Mouse (Mus musculus) spleen, adult 2 months (tissue): Measurements from ENCODE around the gene Scaf1. TPM values are rescaled to one million over a fixed set of nuclear protein-coding genes. Genes with fewer than 3 reads are reported as not detected.

Source experiments
- DNase-seq, 2 experiments: peaks; one replicate each; pipeline versions ENCODE4 v3.0.0 to v3.0.0-alpha.2; 2012 to 2021; ENCODE audit warnings: low spot score in 2 of 2, low read depth in 1 of 2
- H3K27ac ChIP-seq: fragments of 200-500 bp; 2 replicates; pipeline ENCODE4 v1.5.1; 2012; ENCODE audit warnings: low read length, inconsistent platforms; ENCODE audit not compliant: insufficient read depth
- H3K27me3 ChIP-seq: fragments of 200-500 bp; 2 replicates; pipeline ENCODE4 v1.6.1; 2012; ENCODE audit warnings: mild to moderate bottlenecking, moderate library complexity, low read length, inconsistent platforms; ENCODE audit not compliant: control insufficient read depth, insufficient read depth
- H3K36me3 ChIP-seq: fragments of 200-500 bp; 2 replicates; pipeline ENCODE4 v1.6.1; 2012; ENCODE audit warnings: mild to moderate bottlenecking, low read length, inconsistent platforms; ENCODE audit not compliant: control insufficient read depth, insufficient read depth
- H3K4me1 ChIP-seq: fragments of 200-500 bp; 2 replicates; pipeline ENCODE4 v1.6.1; 2011; ENCODE audit warnings: inconsistent platforms; ENCODE audit not compliant: control insufficient read depth, insufficient read depth, insufficient read length
- H3K4me3 ChIP-seq: fragments of 200-500 bp; 2 replicates; pipeline ENCODE4 v1.5.1; 2011; ENCODE audit warnings: mild to moderate bottlenecking, inconsistent platforms; ENCODE audit not compliant: insufficient read depth, insufficient read length; ENCODE audit errors: extremely low read depth
- CTCF ChIP-seq: fragments of 200-500 bp; IDR thresholded peaks from 2 replicates; pipeline ENCODE4 v1.5.1; 2011; ENCODE audit warnings: mild to moderate bottlenecking, inconsistent platforms; ENCODE audit not compliant: insufficient read depth, insufficient read length, insufficient replicate concordance; ENCODE audit errors: extremely low read depth
- POLR2A ChIP-seq: fragments of 200-500 bp; IDR thresholded peaks from 2 replicates; pipeline ENCODE4 v1.6.1; 2011; ENCODE audit warnings: low read depth, low read length, inconsistent platforms
- WGBS: fragments of 180-500 bp; shearing (Covaris S2); methylation state at CpG from one replicate; pipeline ENCODE4 v1.1.7; 2018; 5-methylcytosine and 5-hydroxymethylcytosine counted together
- polyA plus RNA-seq: library from polyadenylated mRNA; depleted of rRNA; stranded (reverse); fragments of >200 nt; gene quantifications from 2 replicates; pipeline ENCODE4 v1.2.3, GENCODE M21; 2012

Scaf1 gene
- polyA plus RNA-seq, 1 experiment = 59.0 TPM

DNA sequence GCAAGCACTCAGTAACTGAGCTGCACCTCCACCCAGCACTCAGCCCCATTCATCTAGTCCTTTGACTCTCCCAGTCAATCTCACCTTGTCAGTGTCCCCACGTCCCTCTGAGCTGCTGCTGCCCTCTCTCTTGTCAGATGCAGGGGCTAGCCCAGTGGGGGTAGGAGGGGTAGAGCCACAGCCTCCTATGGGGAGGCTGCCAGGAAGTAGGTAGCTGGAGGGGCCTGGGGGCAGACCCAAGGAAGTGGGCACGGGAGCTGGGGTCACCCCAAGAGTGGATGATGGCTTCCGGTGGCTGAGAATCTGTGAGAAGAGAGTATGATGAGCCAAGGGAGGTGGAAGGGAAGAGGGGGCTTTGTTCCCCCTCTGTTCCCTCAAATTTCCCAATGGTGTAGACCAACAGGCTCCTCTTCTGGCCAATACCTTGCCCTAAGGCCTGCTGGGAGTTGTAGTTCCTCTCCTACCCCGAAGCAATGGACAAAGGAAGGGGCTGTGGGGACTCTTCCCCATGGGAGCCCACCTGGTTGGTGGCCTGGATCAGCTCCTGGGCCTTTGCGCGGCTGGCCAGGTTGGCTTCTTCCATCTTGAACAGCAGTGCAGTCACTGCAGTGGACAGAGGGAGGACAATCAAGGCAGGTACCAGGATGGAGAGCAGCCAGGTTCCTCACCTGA is 10.7 kb downstream of the Scaf1 start:
- no peak for DNase-seq
- Histone ChIP-seq H3K36me3 (peaks cover 62% of the 10 kb centered on the region), H3K4me1 (0 out of 2 replicates have a peak, but pooled peaks cover 2% of the 10 kb centered on the region), H3K27me3 (no peaks in the 10 kb centered on the region), H3K4me3 (no peak overlapping the region), H3K27ac (no peak overlapping the region)
- TF ChIP-seq POLR2A (no peak), CTCF (no peak)
- 85% methylated on average over 6 of the region's 6 CpGs for WGBS

DNA sequence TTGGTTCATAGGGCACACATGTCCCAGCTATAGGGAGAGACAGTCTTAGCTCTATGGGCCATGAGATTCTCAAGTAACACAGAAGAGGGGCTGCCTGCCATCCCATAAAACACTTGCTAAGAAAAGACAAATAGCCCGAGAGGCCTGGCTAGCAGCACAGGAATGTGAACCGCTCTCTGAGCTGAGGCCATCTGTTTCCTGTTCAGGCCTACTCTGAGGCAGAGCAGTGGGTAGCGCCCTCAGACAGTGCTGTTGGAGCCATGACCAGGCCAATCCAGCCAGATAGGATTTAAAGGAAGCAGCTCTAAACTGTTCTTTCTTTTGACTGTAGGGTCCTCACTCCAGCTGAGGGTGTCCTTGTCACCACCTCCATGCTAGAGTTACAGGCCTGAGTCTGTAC is 11.6 kb downstream of the Scaf1 start:
- TF ChIP-seq POLR2A = no peak
- TF ChIP-seq CTCF = no peak
- 0 out of 2 replicates have a peak, but pooled peaks cover 2% of the 10 kb centered on the region for H3K4me1 ChIP-seq
- H3K4me3 ChIP-seq = no peak overlapping the region
- H3K27ac ChIP-seq = no peak overlapping the region
- no peak for DNase-seq
- H3K27me3 ChIP-seq = no peaks in the 10 kb centered on the region
- peaks cover 70% of the 10 kb centered on the region for H3K36me3 ChIP-seq
- 50% methylated on average over 3 of the region's 3 CpGs for WGBS

DNA sequence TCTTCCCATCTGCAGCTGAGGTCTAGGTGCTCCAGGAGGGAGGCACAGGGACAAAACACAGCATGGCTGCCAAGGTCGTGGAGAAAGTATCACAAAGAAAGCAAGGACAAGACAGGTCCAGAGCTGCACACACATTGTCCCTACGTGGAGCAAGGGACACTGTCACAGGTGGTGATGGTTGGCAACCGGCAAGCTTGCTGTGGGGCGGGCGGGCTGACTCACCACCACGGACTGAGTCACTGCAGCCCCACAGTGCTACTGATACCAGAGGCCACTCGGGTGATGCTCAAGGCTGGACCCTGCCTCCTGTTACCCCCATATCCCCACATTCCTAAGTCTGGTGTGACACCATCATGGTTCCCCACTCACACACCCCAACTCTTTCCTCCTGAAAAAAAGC is 13.7 kb downstream of the Scaf1 start:
- TF ChIP-seq POLR2A = no peak
- TF ChIP-seq CTCF = no peak
- Histone ChIP-seq H3K36me3 (peaks cover 58% of the 10 kb centered on the region), H3K27me3 (no peaks in the 10 kb centered on the region), H3K4me1 (peaks cover 7% of the 10 kb centered on the region; the same call in 1 of the 2 replicates), H3K27ac (no peak overlapping the region), H3K4me3 (no peak overlapping the region)
- 82% methylated on average over 7 of the region's 7 CpGs for WGBS
- DNase-seq = no peak

DNA sequence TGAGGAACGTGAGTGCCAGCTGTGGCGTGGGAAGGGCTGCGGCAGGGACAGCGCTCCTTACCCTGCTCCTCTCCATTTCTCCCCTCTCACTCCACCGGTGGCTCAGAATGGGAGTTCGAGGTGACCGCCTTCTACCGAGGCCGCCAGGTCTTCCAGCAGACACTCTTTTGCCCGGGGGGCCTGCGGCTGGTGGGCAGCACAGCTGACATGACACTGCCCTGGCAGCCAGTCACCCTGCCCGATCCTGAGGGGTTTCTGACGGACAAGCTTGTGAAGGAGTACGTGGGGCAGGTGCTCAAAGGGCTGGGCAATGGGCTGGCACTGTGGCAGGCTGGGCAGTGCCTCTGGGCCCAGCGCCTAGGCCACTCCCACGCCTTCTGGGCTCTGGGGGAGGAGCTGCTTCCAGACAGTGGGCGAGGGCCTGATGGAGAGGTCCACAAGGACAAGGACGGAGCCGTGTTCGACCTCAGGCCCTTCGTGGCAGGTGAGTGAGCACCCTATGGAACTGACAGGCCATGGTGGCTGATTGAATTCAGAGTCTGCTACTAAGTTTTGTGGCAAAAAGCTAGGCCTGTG is 15.5 kb downstream of the Scaf1 start:
- H3K4me1 ChIP-seq = peaks cover 17% of the 10 kb centered on the region; the same call in 1 of the 2 replicates
- peaks cover 42% of the 10 kb centered on the region for H3K36me3 ChIP-seq
- no peak for DNase-seq
- 90% methylated on average over 21 of the region's 21 CpGs for WGBS
- H3K4me3 ChIP-seq = no peak overlapping the region
- no peak for TF ChIP-seq POLR2A
- TF ChIP-seq CTCF = no peak
- H3K27ac ChIP-seq = no peak overlapping the region
- no peaks in the 10 kb centered on the region for H3K27me3 ChIP-seq

DNA sequence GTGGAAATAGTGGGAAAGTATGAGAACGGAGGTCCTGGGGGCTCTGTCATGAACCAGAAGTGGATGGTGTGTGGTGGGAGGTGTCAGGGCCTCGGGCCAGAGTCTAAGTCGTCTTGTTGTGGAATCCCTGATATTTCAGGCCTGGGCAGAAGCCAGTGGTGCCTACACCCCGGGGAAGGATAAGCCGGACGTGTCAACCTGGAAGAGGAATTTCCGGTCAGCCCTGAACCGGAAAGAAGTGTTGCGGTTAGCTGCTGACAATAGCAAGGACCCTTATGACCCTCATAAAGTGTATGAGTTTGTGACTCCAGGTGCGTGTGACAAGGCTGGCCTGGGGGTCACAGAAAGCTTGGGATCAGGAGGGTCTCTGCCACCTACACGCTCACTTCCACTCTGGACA is 16.4 kb downstream of the Scaf1 start:
- TF ChIP-seq POLR2A (no peak), CTCF (no peak)
- 89% methylated on average over 11 of the region's 11 CpGs for WGBS
- Histone ChIP-seq H3K27ac (no peak overlapping the region), H3K27me3 (no peaks in the 10 kb centered on the region), H3K36me3 (peaks cover 36% of the 10 kb centered on the region), H3K4me1 (peaks cover 17% of the 10 kb centered on the region; the same call in 1 of the 2 replicates), H3K4me3 (no peak overlapping the region)
- no peak for DNase-seq

DNA sequence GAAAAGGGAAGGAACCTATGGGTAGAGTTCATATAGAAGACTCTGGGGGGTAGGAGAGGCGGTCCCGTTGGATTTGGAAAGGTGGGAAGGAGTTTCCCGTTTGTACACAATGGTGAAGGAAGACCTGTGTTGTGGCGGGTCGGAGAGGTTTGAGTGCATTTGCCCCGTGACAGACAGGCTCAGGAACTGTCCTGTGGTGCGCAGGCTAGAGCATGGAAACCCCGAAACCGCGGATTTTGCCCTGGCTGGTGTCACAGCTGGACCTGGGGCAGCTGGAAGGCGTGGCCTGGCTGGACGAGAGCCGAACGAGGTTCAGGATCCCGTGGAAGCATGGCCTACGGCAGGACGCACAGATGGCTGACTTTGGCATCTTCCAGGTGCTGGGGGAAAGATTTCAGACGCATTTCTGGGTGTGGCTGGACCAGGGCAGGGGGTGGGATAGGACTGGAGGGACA is 17.6 kb downstream of the Scaf1 start, which contains the start of gene Bcl2l12:
Gene Bcl2l12, minus strand, starts transcription at position 212 of the 455 bp plus-strand sequence.
- no peak for DNase-seq
- Histone ChIP-seq H3K27me3 (no peaks in the 10 kb centered on the region), H3K4me3 (peak within 1 kb of the TSS; percentile 75), H3K36me3 (peaks cover 35% of the 10 kb centered on the region), H3K27ac (peak within 1 kb of the TSS; percentile 82), H3K4me1 (peaks cover 17% of the 10 kb centered on the region; the same call in 1 of the 2 replicates)
- under 1% methylated on average over 18 of the region's 18 CpGs for WGBS
- TF ChIP-seq POLR2A = no peak
- TF ChIP-seq CTCF = no peak

DNA sequence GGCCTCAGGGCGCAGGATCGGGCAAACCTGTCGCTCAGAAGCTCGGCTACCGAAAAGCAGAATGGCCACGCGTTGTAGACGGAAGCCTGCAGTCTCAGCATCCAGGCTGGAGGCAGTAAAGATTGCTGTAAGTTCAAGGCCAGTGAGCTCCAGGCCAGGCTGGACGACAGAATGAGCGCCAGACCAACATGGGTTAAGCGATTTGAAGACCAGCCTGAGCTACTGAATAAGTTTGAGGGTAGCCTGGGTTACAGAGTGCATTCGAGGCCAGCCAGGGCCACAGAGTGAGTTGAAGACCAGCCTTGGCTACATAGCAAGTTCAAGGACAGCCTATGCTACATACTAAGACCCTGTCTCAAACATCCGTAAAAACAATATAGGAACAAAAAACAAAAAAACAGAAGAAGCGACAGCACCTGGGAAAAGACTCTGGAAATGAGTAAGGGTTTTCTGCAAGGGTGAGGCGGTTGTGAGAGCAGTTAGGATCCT is 18.2 kb downstream of the Scaf1 start:
- peaks cover 17% of the 10 kb centered on the region; the same call in 1 of the 2 replicates for H3K4me1 ChIP-seq
- TF ChIP-seq POLR2A = no peak
- no peak for TF ChIP-seq CTCF
- peaks cover 30% of the 10 kb centered on the region for H3K36me3 ChIP-seq
- WGBS = 1% methylated on average over 15 of the region's 15 CpGs
- peak overlapping the region; percentile 75 for H3K4me3 ChIP-seq
- DNase-seq = no peak
- peak overlapping the region; percentile 82 for H3K27ac ChIP-seq
- H3K27me3 ChIP-seq = no peaks in the 10 kb centered on the region
